Mouse (Mus musculus): ENCODE results near the gene Ptpn6. TPM values are rescaled to one million over a fixed set of nuclear protein-coding genes. Genes with fewer than 3 reads are reported as not detected.

The Ptpn6 gene
- total and polyA plus RNA-seq, 3 experiments, result 91.9 to 184 TPM; not detected in 1

DNA sequence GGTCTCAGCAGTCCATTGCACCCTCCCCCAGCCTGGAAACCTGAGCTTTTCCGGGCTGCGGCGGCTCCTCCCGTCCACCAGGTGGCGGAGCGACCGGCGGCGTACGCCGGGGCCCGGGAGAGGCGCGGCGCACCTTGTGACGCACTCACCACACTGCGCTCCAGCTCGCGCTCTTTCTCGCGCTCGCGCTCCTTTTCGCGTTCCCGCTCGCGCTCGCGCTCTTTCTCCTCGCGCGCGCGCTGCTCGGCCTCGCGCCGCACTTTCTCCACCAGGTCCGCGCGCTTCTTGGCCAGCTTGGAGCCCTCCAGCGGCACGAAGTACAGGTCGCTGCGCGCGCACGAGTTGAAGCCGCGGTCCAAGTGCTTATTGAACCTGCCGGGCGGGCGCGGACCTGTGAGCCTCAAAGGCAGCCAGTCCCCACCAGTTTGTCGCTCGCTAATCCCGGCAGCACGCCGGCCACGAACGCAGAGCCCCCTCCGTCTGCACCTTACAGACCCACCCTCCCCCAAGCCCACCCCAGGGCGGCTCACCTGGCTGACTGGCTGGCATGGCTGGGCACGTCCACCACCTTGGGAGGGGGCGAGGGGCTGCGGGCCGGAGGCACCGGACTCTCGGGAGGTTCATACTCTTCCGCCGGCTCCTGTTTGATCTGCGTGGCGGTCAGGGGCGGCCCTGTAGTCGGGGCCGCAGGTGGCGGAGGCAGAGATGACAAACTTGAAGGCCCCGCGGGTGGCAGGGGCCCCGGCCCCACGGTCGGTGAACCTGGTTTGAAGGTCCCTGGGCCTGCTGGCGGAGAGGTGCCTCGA lies 7.2 kb upstream of the Ptpn6 start (continued):
- TF ChIP-seq GABPA (IDR thresholded peaks at IDR 0.05; ENCODE audit: low read depth, low read length) (peak; percentile 68; the same call in 1 of the 2 replicates), HCFC1 (IDR thresholded peaks at IDR 0.05; ENCODE audit: low read depth, low read length) (peak; percentile 93), BHLHE40 (IDR thresholded peaks at IDR 0.05; ENCODE audit: borderline replicate concordance, low read depth, low read length) (no peak), E2F4 (IDR thresholded peaks at IDR 0.05; ENCODE audit: borderline replicate concordance, low read depth, low read length) (peak; percentile 74; the same call in 1 of the 2 replicates)

DNA sequence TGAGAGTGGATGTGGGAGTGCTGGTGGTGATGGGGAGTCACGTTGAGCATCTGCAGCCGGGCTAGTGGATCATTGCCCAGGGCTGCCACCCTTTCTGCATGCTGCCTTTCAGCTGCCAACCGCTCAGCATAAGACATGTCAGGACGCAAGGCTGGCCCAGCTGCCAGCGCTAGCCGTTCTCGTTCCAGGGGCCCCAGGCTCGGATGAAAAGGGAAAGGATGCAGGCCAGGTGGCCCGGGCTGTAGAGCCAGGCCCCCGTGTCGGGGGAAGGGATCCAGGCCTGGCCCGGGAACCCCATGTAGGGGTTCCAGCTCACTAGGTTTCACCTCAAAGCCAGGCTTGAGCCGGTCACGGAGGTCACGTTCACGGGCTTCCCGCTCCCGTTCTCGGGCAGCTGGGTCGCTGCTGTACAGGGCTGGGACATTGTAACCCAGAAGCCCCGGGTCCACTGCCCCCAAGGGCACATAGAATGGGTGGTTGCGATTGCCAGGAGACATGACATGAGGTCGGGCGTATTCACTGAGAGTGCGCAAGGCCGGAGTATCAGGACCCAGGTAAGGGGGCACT lies 6.3 kb upstream of the Ptpn6 start:
- Histone ChIP-seq H3K79me2 (ENCODE audit: control insufficient read depth, insufficient read depth, low read length, poor library complexity) (peaks cover 1% of the 10 kb centered on the region; the same call in 1 of the 2 replicates), H3K4me3 (ENCODE audit: control insufficient read depth in 1 of 2, insufficient read depth in 1 of 2, low read depth in 2 of 2, low read length in 2 of 2) (peak overlapping the region in 1 of 2 experiments; percentile 9; a peak in 2 of 4 replicates), H3K9me3 (replicated peaks; ENCODE audit: insufficient read depth, low read length) (no peaks in the 10 kb centered on the region), H3K27ac (ENCODE audit: control insufficient read depth, low read depth, low read length) (no peak overlapping the region), H3K36me3 (ENCODE audit: control insufficient read depth in 1 of 2, insufficient read depth in 2 of 2, low read length in 2 of 2) (peaks cover 0 to 7% of the 10 kb centered on the region in 2 experiments; a peak in 2 of 4 replicates), H3K4me1 (ENCODE audit: control insufficient read depth in 1 of 2, insufficient read depth in 2 of 2, low read length in 2 of 2) (peaks cover 2 to 6% of the 10 kb centered on the region in 2 experiments; a peak in 3 of 4 replicates), H3K27me3 (ENCODE audit: control insufficient read depth in 1 of 2, insufficient read depth in 2 of 2, low read length in 2 of 2) (no peaks in the 10 kb centered on the region), H3K9ac (ENCODE audit: control insufficient read depth, low read depth, low read length, poor library complexity, severe bottlenecking) (peak overlapping the region; percentile 46)
- TF ChIP-seq GABPA (IDR thresholded peaks at IDR 0.05; ENCODE audit: low read depth, low read length), result no peak
- TF ChIP-seq E2F4 (IDR thresholded peaks at IDR 0.05; ENCODE audit: borderline replicate concordance, low read depth, low read length), result no peak
- TF ChIP-seq USF1 (IDR thresholded peaks at IDR 0.05; ENCODE audit: low read depth, low read length), result no peak
- no peak for TF ChIP-seq MEF2A (IDR thresholded peaks at IDR 0.05; ENCODE audit: extremely low read depth, insufficient replicate concordance, low read depth, low read length, poor library complexity, severe bottlenecking)
- TF ChIP-seq SIN3A (IDR thresholded peaks at IDR 0.05; ENCODE audit: low read length), result no peak
- TF ChIP-seq TCF12 (IDR thresholded peaks at IDR 0.05; ENCODE audit: low read depth, low read length), result no peak
- no peak for TF ChIP-seq EP300 (IDR thresholded peaks at IDR 0.05; ENCODE audit: low read depth in 1 of 2, low read length in 2 of 2)
- no peak for TF ChIP-seq MAZ (IDR thresholded peaks at IDR 0.05; ENCODE audit: low read depth, low read length)
- DNase-seq (ENCODE audit: low read depth, low spot score), result no peak

DNA sequence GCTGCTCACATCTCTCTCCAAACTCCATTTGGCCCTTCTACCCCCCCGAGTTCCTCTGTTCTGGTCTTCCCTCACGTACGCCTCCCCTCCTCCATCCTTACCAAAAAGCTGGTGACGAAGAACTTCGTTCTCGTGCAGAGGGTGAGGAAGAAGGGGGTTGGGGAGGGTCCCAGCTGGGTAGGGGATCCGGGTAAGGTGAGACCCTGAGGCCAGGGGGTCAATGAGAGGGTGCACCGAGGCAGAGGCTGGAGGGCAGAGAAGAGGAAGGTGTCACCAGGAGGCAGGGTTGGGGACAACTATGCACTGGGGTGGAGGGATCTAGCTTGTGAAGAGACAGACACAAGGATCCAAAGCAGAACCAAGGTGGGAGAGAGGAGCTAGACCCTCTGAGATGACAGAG lies 5.1 kb upstream of the Ptpn6 start:
- no peak overlapping the region for H3K9ac ChIP-seq (ENCODE audit: control insufficient read depth, low read depth, low read length, poor library complexity, severe bottlenecking)
- peaks cover 0 to 12% of the 10 kb centered on the region in 2 experiments; a peak in 2 of 4 replicates for H3K36me3 ChIP-seq (ENCODE audit: control insufficient read depth in 1 of 2, insufficient read depth in 2 of 2, low read length in 2 of 2)
- no peak overlapping the region for H3K27ac ChIP-seq (ENCODE audit: control insufficient read depth, low read depth, low read length)
- H3K79me2 ChIP-seq (ENCODE audit: control insufficient read depth, insufficient read depth, low read length, poor library complexity), result peaks cover 1% of the 10 kb centered on the region; the same call in 1 of the 2 replicates
- no peaks in the 10 kb centered on the region for H3K9me3 ChIP-seq (replicated peaks; ENCODE audit: insufficient read depth, low read length)
- peaks cover 2 to 13% of the 10 kb centered on the region in 2 experiments; a peak in 3 of 4 replicates for H3K4me1 ChIP-seq (ENCODE audit: control insufficient read depth in 1 of 2, insufficient read depth in 2 of 2, low read length in 2 of 2)
- H3K4me3 ChIP-seq (ENCODE audit: control insufficient read depth in 1 of 2, insufficient read depth in 1 of 2, low read depth in 2 of 2, low read length in 2 of 2), result no peak overlapping the region
- no peak for TF ChIP-seq CTCF (IDR thresholded peaks at IDR 0.05 in 2 of 3, conservative IDR thresholded peaks at IDR 0.05 in 1 of 3; ENCODE audit: control insufficient read depth in 1 of 3, insufficient read depth in 1 of 3, low read depth in 2 of 3, low read length in 3 of 3, poor library complexity in 1 of 3, severe bottlenecking in 1 of 3)
- no peak for TF ChIP-seq USF2 (IDR thresholded peaks at IDR 0.05; ENCODE audit: borderline replicate concordance in 1 of 2, insufficient read depth in 1 of 2, low read depth in 1 of 2, low read length in 2 of 2)
- TF ChIP-seq RCOR1 (IDR thresholded peaks at IDR 0.05; ENCODE audit: low read depth, low read length), result no peak
- TF ChIP-seq E2F4 (IDR thresholded peaks at IDR 0.05; ENCODE audit: borderline replicate concordance, low read depth, low read length), result no peak
- no peak for TF ChIP-seq MXI1 (IDR thresholded peaks at IDR 0.05; ENCODE audit: low read depth, low read length)
- no peak for TF ChIP-seq MAZ (IDR thresholded peaks at IDR 0.05; ENCODE audit: low read depth, low read length)
- TF ChIP-seq EP300 (IDR thresholded peaks at IDR 0.05; ENCODE audit: low read depth in 1 of 2, low read length in 2 of 2), result no peak
- TF ChIP-seq GATA1 (IDR thresholded peaks at IDR 0.05; ENCODE audit: low read depth, low read length), result no peak
- no peak for TF ChIP-seq UBTF (IDR thresholded peaks at IDR 0.05; ENCODE audit: borderline replicate concordance, insufficient read depth, low read depth, low read length)
- no peak for TF ChIP-seq MYB (IDR thresholded peaks at IDR 0.05; ENCODE audit: low read depth, low read length)
- TF ChIP-seq SIN3A (IDR thresholded peaks at IDR 0.05; ENCODE audit: low read length), result no peak
- no peak for TF ChIP-seq ZKSCAN1 (IDR thresholded peaks at IDR 0.05; ENCODE audit: low read depth, low read length)
- TF ChIP-seq ETS1 (IDR thresholded peaks at IDR 0.05; ENCODE audit: low read depth, low read length), result no peak
- TF ChIP-seq TBP (IDR thresholded peaks at IDR 0.05; ENCODE audit: low read depth, low read length), result no peak
- TF ChIP-seq MAFK (IDR thresholded peaks at IDR 0.05; ENCODE audit: borderline replicate concordance, low read depth, low read length), result no peak
- TF ChIP-seq JUND (IDR thresholded peaks at IDR 0.05; ENCODE audit: low read depth, low read length), result no peak
- no peak for TF ChIP-seq CHD1 (IDR thresholded peaks at IDR 0.05; ENCODE audit: low read depth, low read length)
- no peaks in the 10 kb centered on the region for H3K27me3 ChIP-seq (ENCODE audit: control insufficient read depth in 1 of 2, insufficient read depth in 2 of 2, low read length in 2 of 2)
- DNase-seq (ENCODE audit: low read depth, low spot score), result no peak
